Mouse (Mus musculus) neural tube, embryonic 14.5 days (tissue): ENCODE measurements around the gene Pstpip1. TPM values are rescaled to one million over a fixed set of nuclear protein-coding genes. Genes with fewer than 3 reads are reported as not detected.

ENCODE experiments used
- ATAC-seq: fragments of 200-750 bp; cut with Nextera tagmentation; 2 replicates; pipeline ENCODE4 v1.8.0; 2017; ENCODE audit warnings: low read depth, mild to moderate bottlenecking, moderate TSS enrichment, moderate library complexity
- H3K27ac ChIP-seq: fragments of 300-500 bp; sonication (generic); 2 replicates; pipeline ENCODE4 v1.5.1; 2014; ENCODE audit warnings: low read depth, mild to moderate bottlenecking, control low read depth, low read length, moderate library complexity, mixed read lengths
- H3K27me3 ChIP-seq: fragments of 300-500 bp; sonication (generic); 2 replicates; pipeline ENCODE4 v1.6.1; 2014; ENCODE audit warnings: low read length; ENCODE audit not compliant: control insufficient read depth, insufficient read depth
- H3K36me3 ChIP-seq: fragments of 300-500 bp; sonication (generic); 2 replicates; pipeline ENCODE4 v1.6.1; 2014; ENCODE audit warnings: low read length, mixed read lengths; ENCODE audit not compliant: control insufficient read depth, insufficient read depth
- H3K4me1 ChIP-seq: fragments of 300-500 bp; sonication (generic); 2 replicates; pipeline ENCODE4 v1.6.1; 2014; ENCODE audit warnings: low read length; ENCODE audit not compliant: control insufficient read depth, insufficient read depth
- H3K4me2 ChIP-seq: fragments of 300-500 bp; sonication (generic); 2 replicates; pipeline ENCODE4 v1.6.1; 2014; ENCODE audit warnings: mild to moderate bottlenecking, low read depth, low read length, control low read depth
- H3K4me3 ChIP-seq: fragments of 300-500 bp; sonication (generic); 2 replicates; pipeline ENCODE4 v1.5.1; 2014; ENCODE audit warnings: low read depth, low read length, control low read depth, mixed read lengths
- H3K9ac ChIP-seq: fragments of 300-500 bp; sonication (generic); replicated peaks from 2 replicates; pipeline ENCODE4 v1.6.1; 2014; ENCODE audit warnings: low read depth, mild to moderate bottlenecking, control low read depth, low read length, mixed read lengths
- H3K9me3 ChIP-seq: fragments of 300-500 bp; sonication (generic); 2 replicates; pipeline ENCODE4 v1.6.1; 2016; ENCODE audit warnings: low read length; ENCODE audit not compliant: control insufficient read depth
- WGBS: fragments of 180-500 bp; shearing (Covaris S2); extraction: QIAGEN DNeasy Blood & Tissue Kit; methylation state at CpG from one replicate; pipeline ENCODE4 v1.1.7; 2014; 5-methylcytosine and 5-hydroxymethylcytosine counted together
- polyA plus RNA-seq: library from polyadenylated mRNA; unstranded; fragments of >200 nt; fragmentation: Nextera tagmentation; extraction: Ambion mirVana; gene quantifications from 2 replicates; pipeline ENCODE4 v1.2.1, GENCODE M21; 2014

Gene Pstpip1
- polyA plus RNA-seq, 1 experiment from 2014 or later: 1.2 TPM

DNA sequence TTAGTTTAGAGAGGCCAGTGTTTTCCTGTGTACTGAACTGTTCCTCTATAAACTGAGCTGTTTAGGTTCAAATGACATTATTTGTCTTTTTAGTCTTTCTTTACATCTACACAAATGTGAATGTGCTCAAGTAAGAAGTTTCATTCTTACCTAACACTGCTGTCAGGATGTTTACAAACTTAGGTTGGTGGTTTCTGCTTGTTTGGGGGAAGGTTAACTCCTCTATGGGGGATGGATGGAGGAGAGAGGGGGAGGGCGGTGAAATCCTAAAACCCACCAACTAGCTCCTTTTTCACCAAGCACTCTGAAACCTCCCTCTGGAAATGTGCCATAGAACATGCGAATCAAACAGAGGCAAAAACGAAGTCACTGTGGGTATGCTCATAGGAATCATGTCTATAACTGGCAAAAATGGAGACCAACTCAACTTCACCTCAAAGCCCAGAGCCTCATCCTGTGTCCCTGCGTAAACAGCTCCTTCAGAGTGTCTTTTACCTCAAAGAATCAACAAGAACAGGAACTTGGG lies 62.8 kb downstream of the Pstpip1 start:
- no peak overlapping the region for H3K4me3 ChIP-seq

GRCm38 (mm10) chr9:56154572-56154971 lies 64.8 kb downstream of the Pstpip1 start:
- no peak for ATAC-seq
- Histone ChIP-seq H3K4me1 (peaks cover 16% of the 10 kb centered on the region), H3K27ac (no peak overlapping the region), H3K27me3 (no peaks in the 10 kb centered on the region), H3K36me3 (no peaks in the 10 kb centered on the region), H3K4me3 (no peak overlapping the region), H3K9ac (no peak overlapping the region), H3K4me2 (no peak overlapping the region), H3K9me3 (no peaks in the 10 kb centered on the region)
- 92% methylated on average over 5 of the region's 5 CpGs for WGBS

More for the DNA sequence above, 62.8 kb downstream of the Pstpip1 start:
- Histone ChIP-seq H3K27me3 (no peaks in the 10 kb centered on the region), H3K4me2 (no peak overlapping the region), H3K36me3 (no peaks in the 10 kb centered on the region), H3K27ac (no peak overlapping the region), H3K9me3 (no peaks in the 10 kb centered on the region), H3K9ac (no peak overlapping the region), H3K4me1 (peaks cover 6% of the 10 kb centered on the region)
- ATAC-seq: no peak
- 81% methylated on average over 4 of the region's 4 CpGs for WGBS

DNA sequence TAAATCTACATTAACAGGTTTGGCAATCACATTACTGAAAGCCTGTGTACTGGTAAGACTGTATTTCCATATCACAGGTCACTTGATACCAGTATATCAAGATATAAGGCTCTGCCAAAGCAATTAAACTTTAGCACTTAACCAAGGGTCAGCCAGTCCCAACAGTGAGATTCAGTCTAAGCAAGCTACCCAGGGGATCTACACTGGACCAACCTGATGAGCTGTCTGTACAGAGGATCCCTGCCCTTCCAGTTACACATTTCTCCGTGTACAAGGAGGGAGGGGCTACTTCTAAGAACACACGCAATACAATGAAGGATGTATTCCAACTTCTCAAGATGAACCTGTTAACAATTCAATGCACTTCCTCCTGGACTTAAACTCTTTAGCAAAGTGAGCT lies 68.3 kb downstream of the Pstpip1 start:
- H3K4me2 ChIP-seq: no peak overlapping the region
- whole genome bisulfite sequencing: 86% methylated on average over 2 of the region's 2 CpGs
- no peak for ATAC-seq
- H3K27ac ChIP-seq: no peak overlapping the region
- H3K36me3 ChIP-seq: no peaks in the 10 kb centered on the region
- no peaks in the 10 kb centered on the region for H3K9me3 ChIP-seq
- H3K9ac ChIP-seq: no peak overlapping the region
- H3K4me3 ChIP-seq: no peak overlapping the region
- H3K4me1 ChIP-seq: peaks cover 17% of the 10 kb centered on the region
- H3K27me3 ChIP-seq: no peaks in the 10 kb centered on the region

DNA sequence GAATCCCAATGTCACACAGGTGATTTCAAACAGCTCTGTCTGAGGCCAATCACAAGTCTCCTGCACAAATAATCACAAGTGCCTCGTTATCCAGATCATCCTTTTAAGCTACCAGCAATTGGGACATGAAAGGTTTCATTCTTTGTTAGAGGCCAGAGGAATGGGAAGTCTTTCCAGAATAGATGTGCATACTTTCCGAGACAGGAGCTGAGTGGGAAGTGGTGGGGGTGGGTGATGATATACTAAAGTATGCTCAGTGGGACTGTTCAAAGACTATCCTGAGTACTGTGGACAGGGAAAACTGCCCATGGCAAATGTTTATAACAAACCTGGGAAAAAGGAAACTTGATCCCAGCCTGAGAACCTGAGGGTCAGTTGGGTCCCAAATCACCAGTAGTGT lies 69.7 kb downstream of the Pstpip1 start:
- Histone ChIP-seq H3K36me3 (no peaks in the 10 kb centered on the region), H3K9ac (peak overlapping the region; percentile 99; the same call in 1 of the 2 replicates), H3K4me3 (peak overlapping the region; percentile 99), H3K27me3 (no peaks in the 10 kb centered on the region), H3K4me2 (peak overlapping the region; percentile 76), H3K9me3 (no peaks in the 10 kb centered on the region), H3K4me1 (peaks cover 17% of the 10 kb centered on the region), H3K27ac (no peak overlapping the region)
- 3% methylated on average over 2 of the region's 2 CpGs for WGBS
- no peak for ATAC-seq

- H3K4me1 ChIP-seq: peaks cover 14% of the 10 kb centered on the region
- peak overlapping the region; percentile 99 for H3K9ac ChIP-seq
- H3K27ac ChIP-seq: peak overlapping the region; percentile 98
- H3K4me3 ChIP-seq: peak overlapping the region; percentile 99
- under 1% methylated on average over 79 of the region's 82 CpGs for WGBS
- no peaks in the 10 kb centered on the region for H3K36me3 ChIP-seq
- no peaks in the 10 kb centered on the region for H3K27me3 ChIP-seq
- ATAC-seq: peak; percentile 98
- peak overlapping the region; percentile 76 for H3K4me2 ChIP-seq
- no peaks in the 10 kb centered on the region for H3K9me3 ChIP-seq
These were observed 70.8 kb downstream of the Pstpip1 start for GRCm38 (mm10) chr9:56160341-56161141.

GRCm38 (mm10) chr9:56165377-56165776 lies 75.6 kb downstream of the Pstpip1 start, which contains the start of gene Tspan3:
Gene Tspan3, minus strand, starts transcription at chr9:56165477.
- no peaks in the 10 kb centered on the region; the same call in 1 of the 2 replicates for H3K4me1 ChIP-seq
- no peaks in the 10 kb centered on the region for H3K36me3 ChIP-seq
- H3K4me2 ChIP-seq: no peak within 1 kb of the TSS
- no peaks in the 10 kb centered on the region for H3K9me3 ChIP-seq
- no peak within 1 kb of the TSS for H3K9ac ChIP-seq
- 93% methylated on average over 6 of the region's 6 CpGs for WGBS
- no peaks in the 10 kb centered on the region for H3K27me3 ChIP-seq
- no peak for ATAC-seq
- H3K27ac ChIP-seq: no peak within 1 kb of the TSS
- no peak within 1 kb of the TSS for H3K4me3 ChIP-seq

GRCm38 (mm10) chr9:56166161-56166560 lies 76.4 kb downstream of the Pstpip1 start:
- Histone ChIP-seq H3K4me3 (no peak overlapping the region), H3K27me3 (no peaks in the 10 kb centered on the region), H3K9me3 (no peaks in the 10 kb centered on the region), H3K36me3 (no peaks in the 10 kb centered on the region), H3K4me1 (no peaks in the 10 kb centered on the region; the same call in 1 of the 2 replicates), H3K4me2 (no peak overlapping the region), H3K9ac (no peak overlapping the region), H3K27ac (no peak overlapping the region)
- no peak for ATAC-seq
- 51% methylated on average over 5 of the region's 5 CpGs for WGBS

- no peaks in the 10 kb centered on the region for H3K36me3 ChIP-seq
- ATAC-seq: no peak
- no peaks in the 10 kb centered on the region for H3K4me1 ChIP-seq
- H3K9ac ChIP-seq: no peak overlapping the region
- H3K27ac ChIP-seq: no peak overlapping the region
- H3K4me2 ChIP-seq: no peak overlapping the region
- no peaks in the 10 kb centered on the region for H3K27me3 ChIP-seq
- no peaks in the 10 kb centered on the region for H3K9me3 ChIP-seq
- 16% methylated on average over 6 of the region's 6 CpGs for WGBS
- no peak overlapping the region for H3K4me3 ChIP-seq
These were observed 77.9 kb downstream of the Pstpip1 start for GRCm38 (mm10) chr9:56167690-56168089.

DNA sequence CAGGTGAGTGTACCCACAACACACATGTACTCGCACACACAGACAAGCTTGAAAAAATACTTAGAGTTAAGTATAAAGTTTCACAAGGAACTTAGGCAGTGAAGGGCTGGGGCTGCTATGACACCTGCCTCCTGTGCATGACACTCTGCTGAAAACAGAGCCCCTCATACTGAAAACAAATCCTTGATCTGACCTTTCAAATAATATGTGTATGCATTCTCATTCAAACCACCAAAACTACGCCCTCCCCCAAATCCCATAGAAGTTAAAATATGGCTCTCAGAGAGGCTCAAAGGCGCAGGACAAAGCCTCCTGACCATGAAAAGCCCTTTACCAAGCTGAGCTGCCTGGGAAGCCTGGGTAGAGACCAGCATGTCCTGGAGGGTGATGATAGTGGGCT lies 85.6 kb downstream of the Pstpip1 start:
- 88% methylated on average over 3 of the region's 3 CpGs for WGBS
- Histone ChIP-seq H3K4me3 (no peak overlapping the region), H3K36me3 (no peaks in the 10 kb centered on the region), H3K27me3 (no peaks in the 10 kb centered on the region), H3K4me1 (peaks cover 6% of the 10 kb centered on the region; the same call in 1 of the 2 replicates), H3K27ac (no peak overlapping the region), H3K4me2 (no peak overlapping the region), H3K9me3 (no peaks in the 10 kb centered on the region), H3K9ac (no peak overlapping the region)
- no peak for ATAC-seq
